Mouse (Mus musculus) MEL (cell line): ENCODE measurements around the gene Eif3j1. TPM values are rescaled to one million over a fixed set of nuclear protein-coding genes. Genes with fewer than 3 reads are reported as not detected.
A peak's percentile ranks its signal among the peaks of the same experiment; 100 is the strongest.

Source experiments
- DNase-seq: peaks from one replicate; pipeline ENCODE4 v3.0.0; 2011; ENCODE audit warnings: low read depth, low spot score
- H3K27ac ChIP-seq: 2 replicates; pipeline ENCODE4 v1.5.1; 2012; ENCODE audit warnings: low read depth, mild to moderate bottlenecking, control low read depth, low read length, moderate library complexity; ENCODE audit not compliant: control insufficient read depth
- H3K27me3 ChIP-seq, 2 experiments: fragments of 150-350 bp in 1 of 2; sonication (generic) in 1 of 2; 2 replicates each; pipeline ENCODE4 v1.6.1; 2012; ENCODE audit warnings: low read length in 2 of 2, mild to moderate bottlenecking in 2 of 2, improper control_type of control experiment in 1 of 2, moderate library complexity in 1 of 2; ENCODE audit not compliant: insufficient read depth in 2 of 2, control insufficient read depth in 1 of 2
- H3K36me3 ChIP-seq, 2 experiments: 2 replicates each; pipeline ENCODE4 v1.6.1; 2012 to 2014; ENCODE audit warnings: low read length in 2 of 2, improper control_type of control experiment in 1 of 2, inconsistent platforms in 1 of 2, mild to moderate bottlenecking in 1 of 2; ENCODE audit not compliant: insufficient read depth in 2 of 2, control insufficient read depth in 1 of 2
- H3K4me1 ChIP-seq, 2 experiments: fragments of 150-350 bp in 1 of 2; sonication (generic) in 1 of 2; 2 replicates each; pipeline ENCODE4 v1.6.1; 2012; ENCODE audit warnings: low read length in 2 of 2, improper control_type of control experiment in 1 of 2, mild to moderate bottlenecking in 1 of 2; ENCODE audit not compliant: insufficient read depth in 2 of 2, control insufficient read depth in 1 of 2
- H3K4me3 ChIP-seq, 2 experiments: fragments of 150-350 bp in 1 of 2; sonication (generic) in 1 of 2; 2 replicates each; pipeline ENCODE4 v1.5.1; 2012; ENCODE audit warnings: low read depth in 2 of 2, low read length in 2 of 2, mild to moderate bottlenecking in 2 of 2, moderate library complexity in 2 of 2, control low read depth in 1 of 2, improper control_type of control experiment in 1 of 2; ENCODE audit not compliant: control insufficient read depth in 1 of 2, insufficient read depth in 1 of 2
- H3K79me2 ChIP-seq: 2 replicates; pipeline ENCODE4 v1.6.1; 2012; ENCODE audit warnings: mild to moderate bottlenecking, low read length, moderate library complexity; ENCODE audit not compliant: control insufficient read depth, poor library complexity, insufficient read depth
- H3K9ac ChIP-seq: 2 replicates; pipeline ENCODE4 v1.6.1; 2012; ENCODE audit warnings: low read depth, mild to moderate bottlenecking, control low read depth, low read length, moderate library complexity; ENCODE audit not compliant: control insufficient read depth, poor library complexity, severe bottlenecking
- H3K9me3 ChIP-seq: fragments of 150-350 bp; sonication (generic); replicated peaks from 2 replicates; pipeline ENCODE4 v1.6.1; 2012; ENCODE audit warnings: mild to moderate bottlenecking, low read length, improper control_type of control experiment, moderate library complexity; ENCODE audit not compliant: insufficient read depth
- CHD2 ChIP-seq: IDR thresholded peaks from 2 replicates; pipeline ENCODE4 v1.6.1; 2011; ENCODE audit warnings: low read length, improper control_type of control experiment
- CTCF ChIP-seq, 3 experiments: IDR thresholded peaks in 2 of 3; conservative IDR thresholded peaks in 1 of 3; 2 replicates each; pipeline ENCODE4 v1.5.1; 2011 to 2012; ENCODE audit warnings: low read length in 3 of 3, low read depth in 2 of 3, mild to moderate bottlenecking in 2 of 3, improper control_type of control experiment in 1 of 3, inconsistent platforms in 1 of 3, mixed read lengths in 1 of 3, moderate library complexity in 1 of 3; ENCODE audit not compliant: control insufficient read depth in 1 of 3, insufficient read depth in 1 of 3, poor library complexity in 1 of 3, severe bottlenecking in 1 of 3
- ELF1 ChIP-seq: IDR thresholded peaks from 2 replicates; pipeline ENCODE4 v1.6.1; 2014; ENCODE audit warnings: low read depth, mild to moderate bottlenecking, inconsistent platforms, low read length, improper control_type of control experiment, moderate library complexity
- HCFC1 ChIP-seq: IDR thresholded peaks from 2 replicates; pipeline ENCODE4 v1.6.1; 2012; ENCODE audit warnings: low read depth, mild to moderate bottlenecking, inconsistent platforms, low read length, improper control_type of control experiment, moderate library complexity
- JUND ChIP-seq: IDR thresholded peaks from 2 replicates; pipeline ENCODE4 v1.6.1; 2011; ENCODE audit warnings: low read depth, mild to moderate bottlenecking, improper control_type of control experiment, low read length
- KAT2A ChIP-seq: conservative IDR thresholded peaks from 2 replicates; pipeline ENCODE4 v1.6.1; 2012; ENCODE audit warnings: low read depth, low read length, improper control_type of control experiment, inconsistent platforms
- MAX ChIP-seq: IDR thresholded peaks from 2 replicates; pipeline ENCODE4 v1.6.1; 2011; ENCODE audit warnings: low read length, improper control_type of control experiment
- MEF2A ChIP-seq: IDR thresholded peaks from 2 replicates; pipeline ENCODE4 v1.6.1; 2014; ENCODE audit warnings: low read depth, mild to moderate bottlenecking, inconsistent platforms, low read length, improper control_type of control experiment; ENCODE audit not compliant: poor library complexity, insufficient replicate concordance, severe bottlenecking; ENCODE audit errors: extremely low read depth
- MXI1 ChIP-seq: IDR thresholded peaks from 2 replicates; pipeline ENCODE4 v1.6.1; 2011; ENCODE audit warnings: mild to moderate bottlenecking, low read depth, low read length, improper control_type of control experiment
- NRF1 ChIP-seq: IDR thresholded peaks from 2 replicates; pipeline ENCODE4 v1.6.1; 2014; ENCODE audit warnings: low read depth, mild to moderate bottlenecking, inconsistent platforms, low read length, improper control_type of control experiment, moderate library complexity; ENCODE audit not compliant: poor library complexity, insufficient read depth, severe bottlenecking
- POLR2A ChIP-seq, 2 experiments: IDR thresholded peaks; 2 replicates each; pipeline ENCODE4 v1.6.1; 2011 to 2012; ENCODE audit warnings: low read length in 2 of 2, mild to moderate bottlenecking in 2 of 2, control low read depth in 1 of 2, improper control_type of control experiment in 1 of 2, low read depth in 1 of 2, moderate library complexity in 1 of 2; ENCODE audit not compliant: control insufficient read depth in 1 of 2, insufficient read depth in 1 of 2, poor library complexity in 1 of 2
- POLR2AphosphoS2 ChIP-seq: IDR thresholded peaks from 2 replicates; pipeline ENCODE4 v1.6.1; 2011; ENCODE audit warnings: low read length, improper control_type of control experiment
- RAD21 ChIP-seq: IDR thresholded peaks from 2 replicates; pipeline ENCODE4 v1.6.1; 2011; ENCODE audit warnings: mild to moderate bottlenecking, low read depth, low read length, improper control_type of control experiment
- SMC3 ChIP-seq: IDR thresholded peaks from 2 replicates; pipeline ENCODE4 v1.6.1; 2011; ENCODE audit warnings: low read depth, low read length, improper control_type of control experiment
- TBP ChIP-seq: IDR thresholded peaks from 2 replicates; pipeline ENCODE4 v1.8.0; 2011; ENCODE audit warnings: low read depth, low read length, improper control_type of control experiment
- TCF12 ChIP-seq: IDR thresholded peaks from 2 replicates; pipeline ENCODE4 v1.6.1; 2014; ENCODE audit warnings: low read depth, mild to moderate bottlenecking, inconsistent platforms, low read length, improper control_type of control experiment, moderate library complexity
- UBTF ChIP-seq: IDR thresholded peaks from 2 replicates; pipeline ENCODE4 v1.6.1; 2012; ENCODE audit warnings: low read depth, mild to moderate bottlenecking, inconsistent platforms, low read length, improper control_type of control experiment, moderate library complexity, borderline replicate concordance; ENCODE audit not compliant: insufficient read depth
- ZNF384 ChIP-seq: IDR thresholded peaks from 2 replicates; pipeline ENCODE4 v1.6.1; 2012; ENCODE audit warnings: low read depth, mild to moderate bottlenecking, inconsistent platforms, low read length, improper control_type of control experiment
- polyA plus RNA-seq, 2 experiments: library from polyadenylated mRNA; stranded (reverse) in 1 of 2; unstranded in 1 of 2; fragments of >175 nt in 1 of 2; fragments of >200 nt in 1 of 2; gene quantifications; 2 replicates each; pipeline versions ENCODE4 v1.2.1 to v1.2.4; 2012; ENCODE audit warnings: low replicate concordance in 2 of 2, low read depth in 1 of 2; ENCODE audit not compliant: insufficient read length in 2 of 2, insufficient read depth in 1 of 2, missing spikeins in 1 of 2
- total RNA-seq: library from RNA; depleted of rRNA; stranded (reverse); fragments of 300-350 nt; gene quantifications from 2 replicates; pipeline ENCODE4 v1.2.3, GENCODE M21; 2012

Gene Eif3j1
- total and polyA plus RNA-seq, 3 experiments: 8.5 to 12.5 TPM; not detected in 1

GRCm38 (mm10) chr2:122027862-122028755, at the start of gene Eif3j1 (continued):
- TF ChIP-seq MEF2A (no peak), ELF1 (peak; percentile 61), UBTF (no peak), MAX (no peak), POLR2AphosphoS2 (peak; percentile 93; the same call in 1 of the 2 replicates)

- no peaks in the 10 kb centered on the region for H3K27me3 ChIP-seq
- peak; percentile 29 for DNase-seq
- H3K4me1 ChIP-seq: no peaks in the 10 kb centered on the region
- H3K9me3 ChIP-seq: no peaks in the 10 kb centered on the region
- H3K79me2 ChIP-seq: no peaks in the 10 kb centered on the region
- no peak for TF ChIP-seq TBP
- TF ChIP-seq MXI1: no peak
- TF ChIP-seq CTCF (IDR thresholded peaks at IDR 0.05 in 2 of 3, conservative IDR thresholded peaks at IDR 0.05 in 1 of 3; ENCODE audit: control insufficient read depth in 1 of 3, insufficient read depth in 1 of 3, low read depth in 2 of 3, low read length in 3 of 3, poor library complexity in 1 of 3, severe bottlenecking in 1 of 3): peak in 1 of 3 experiments; percentile 50; a peak in 3 of 6 replicates
- no peak for TF ChIP-seq KAT2A
- TF ChIP-seq HCFC1: no peak
- peak; percentile 34 for TF ChIP-seq RAD21
- TF ChIP-seq SMC3: 0 out of 2 replicates have a peak, but pooled peaks have one; percentile 23
- TF ChIP-seq JUND: no peak
- no peak overlapping the region for H3K27ac ChIP-seq
- no peak overlapping the region for H3K9ac ChIP-seq
- H3K36me3 ChIP-seq: peaks cover 0 to 13% of the 10 kb centered on the region in 2 experiments; a peak in 2 of 4 replicates
- no peak overlapping the region for H3K4me3 ChIP-seq
Observed at GRCm38 (mm10) chr2:121995738-121996137, 32.6 kb upstream of the Eif3j1 start.

GRCm38 (mm10) chr2:122008832-122009231, 19.5 kb upstream of the Eif3j1 start:
- Histone ChIP-seq H3K27ac (no peak overlapping the region), H3K4me3 (no peak overlapping the region), H3K36me3 (peaks cover 0 to 18% of the 10 kb centered on the region in 2 experiments; a peak in 2 of 4 replicates), H3K9ac (no peak overlapping the region), H3K4me1 (no peaks in the 10 kb centered on the region), H3K79me2 (no peaks in the 10 kb centered on the region), H3K9me3 (no peaks in the 10 kb centered on the region), H3K27me3 (no peaks in the 10 kb centered on the region)
- TF ChIP-seq POLR2A (IDR thresholded peaks at IDR 0.05; ENCODE audit: control insufficient read depth in 1 of 2, insufficient read depth in 1 of 2, low read depth in 1 of 2, low read length in 2 of 2, poor library complexity in 1 of 2) (no peak), CHD2 (no peak), TCF12 (no peak), ZNF384 (no peak), CTCF (IDR thresholded peaks at IDR 0.05 in 2 of 3, conservative IDR thresholded peaks at IDR 0.05 in 1 of 3; ENCODE audit: control insufficient read depth in 1 of 3, insufficient read depth in 1 of 3, low read depth in 2 of 3, low read length in 3 of 3, poor library complexity in 1 of 3, severe bottlenecking in 1 of 3) (no peak), NRF1 (no peak), HCFC1 (no peak)
- DNase-seq: no peak
